Mouse (Mus musculus): ENCODE measurements at regions not wholly inside any gene's neighbourhood (a gene's known extent, or its start where the extent isn't known, plus 50 kb on each side); places are given as distances from the start of the nearest gene placed in this dataset.

GRCm38 (mm10) chr2:106086121-106086520, 82.8 kb upstream of the Dnajc24 start:
- no peak for TF ChIP-seq POLR2A (IDR thresholded peaks at IDR 0.05; ENCODE audit: extremely low read depth, insufficient read depth, low read length)
- no peak for TF ChIP-seq CTCF (IDR thresholded peaks at IDR 0.05; ENCODE audit: extremely low read depth, insufficient read depth, low read length)

Measured in cortical plate, adult 2 months (tissue).